Mouse (Mus musculus): ENCODE data around the gene Aldh3b2. TPM values are rescaled to one million over a fixed set of nuclear protein-coding genes. Genes with fewer than 3 reads are reported as not detected.

Gene Aldh3b2
- 1 to 10 TPM in 1 of 2 experiments, under 1 TPM in 1; 0.88 to 1.7 TPM for total RNA-seq (2021)
- long read RNA-seq, experiment 1, transcript Aldh3b2-201 (10 exons, 2,142 nt), result major isoform, 14 of 14 reads
- long read RNA-seq, experiment 1, partial matches to known transcripts, result 0 of 14 reads
- long read RNA-seq, experiment 1, other reads (novel, unspliced or antisense), result 0 of 14 reads
- long read RNA-seq, experiment 2, partial matches to known transcripts, result 0 of 3 reads
- long read RNA-seq, experiment 2, other reads (novel, unspliced or antisense), result 0 of 3 reads

DNA sequence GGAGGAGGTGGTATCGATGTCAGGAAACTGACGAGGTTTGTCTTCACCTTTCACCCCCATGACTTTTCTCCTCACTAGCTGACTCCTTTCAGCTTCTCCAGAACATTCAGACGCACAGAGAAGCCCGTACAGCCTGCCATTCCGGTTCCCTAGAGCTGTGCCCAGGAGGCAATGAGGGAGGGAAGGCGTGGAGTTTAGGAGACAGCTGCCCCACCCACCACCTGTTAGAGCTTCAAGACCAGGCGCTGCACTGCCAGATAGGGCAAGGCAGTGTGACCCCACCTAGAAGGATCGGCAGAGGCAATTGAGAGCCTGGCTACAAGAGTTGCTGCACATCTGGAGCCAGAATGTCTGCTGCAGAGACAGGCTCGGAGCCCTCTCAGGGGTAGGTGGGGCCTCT lies at the start of gene Aldh3b2:
Aldh3b2 (plus strand) TSS at position 100 of the 400 bp plus-strand sequence.
- DNase-seq (ENCODE audit: low spot score in 2 of 2), result no peak

DNA sequence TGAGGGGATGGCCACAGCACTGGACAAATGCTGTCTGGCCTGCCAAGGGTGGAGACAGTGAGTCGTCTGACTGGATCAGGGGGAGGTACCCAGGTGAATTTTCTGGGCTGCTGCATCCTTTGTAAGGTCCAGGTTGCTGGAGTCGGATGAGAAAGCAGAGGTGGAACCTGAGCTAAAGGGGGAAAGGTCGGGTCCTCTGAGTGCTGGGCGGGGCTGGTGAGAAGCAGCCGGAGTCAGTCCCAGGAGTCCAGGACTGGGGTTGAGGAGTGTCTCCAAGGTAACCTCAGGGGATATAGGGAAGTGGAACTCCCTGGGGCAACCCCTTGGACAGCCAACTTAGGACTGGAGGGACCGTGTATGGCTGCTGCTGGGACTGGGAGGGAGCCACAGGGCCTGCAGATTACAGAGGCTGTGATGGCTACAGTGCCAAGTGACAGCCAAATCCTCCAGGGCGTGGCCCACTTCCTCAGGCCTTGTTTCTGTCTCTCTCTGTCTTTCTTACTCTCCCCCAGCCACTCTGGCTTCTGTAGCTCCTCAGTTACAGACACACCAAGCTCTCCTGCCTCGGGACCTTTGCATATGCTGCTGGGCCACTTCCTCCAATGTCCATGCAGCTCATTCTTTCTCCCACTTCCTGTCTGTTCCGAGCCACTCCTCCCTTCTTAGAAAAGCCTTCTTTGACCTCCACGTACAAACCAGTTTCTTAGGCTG lies 49.3 kb upstream of the Aldh3b2 start:
- no peak for DNase-seq (ENCODE audit: low spot score in 2 of 2)

DNA sequence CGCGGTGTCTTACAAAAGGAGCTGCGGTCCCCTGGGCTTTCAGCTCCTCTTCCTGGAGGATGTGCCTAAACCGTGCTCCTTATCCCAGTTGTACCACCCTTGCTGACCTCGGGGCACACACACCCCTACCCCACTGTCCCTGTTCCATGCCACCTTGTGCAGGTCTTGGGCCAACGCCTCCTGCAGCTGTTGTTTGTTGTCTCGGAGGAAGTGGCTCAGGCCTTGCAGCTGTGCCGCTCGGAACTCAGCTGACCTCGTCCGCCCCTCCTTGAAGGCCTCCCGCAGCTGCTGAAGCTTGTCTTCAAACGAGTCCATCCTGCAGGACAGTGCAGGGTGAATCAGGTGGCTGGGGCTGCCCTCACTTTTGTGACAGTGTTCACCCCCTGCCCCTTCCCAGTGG lies 48.5 kb upstream of the Aldh3b2 start:
- DNase-seq (ENCODE audit: low spot score in 2 of 2), result peak in 1 of 2 experiments; percentile 78

DNA sequence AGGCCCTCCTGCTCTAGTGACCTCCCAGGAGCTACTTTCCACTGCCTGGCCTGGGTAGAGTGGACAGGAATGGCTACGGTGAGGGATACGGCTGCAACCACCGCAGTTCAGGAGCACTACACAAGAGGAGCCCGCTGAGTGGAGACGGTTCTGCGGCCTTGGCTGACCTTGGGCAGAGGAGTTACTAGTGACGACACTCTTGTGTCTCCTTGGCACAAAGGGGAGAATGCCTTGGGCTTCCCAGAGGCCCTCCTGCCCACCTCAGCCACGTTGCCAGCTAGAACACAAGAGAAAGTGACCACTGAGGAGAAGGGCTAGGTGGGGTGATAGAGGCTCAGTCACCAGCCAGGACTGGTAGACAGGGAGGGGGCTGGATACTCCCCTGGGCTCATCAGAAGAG lies 47.9 kb upstream of the Aldh3b2 start:
- no peak for DNase-seq (ENCODE audit: low spot score in 2 of 2)

DNA sequence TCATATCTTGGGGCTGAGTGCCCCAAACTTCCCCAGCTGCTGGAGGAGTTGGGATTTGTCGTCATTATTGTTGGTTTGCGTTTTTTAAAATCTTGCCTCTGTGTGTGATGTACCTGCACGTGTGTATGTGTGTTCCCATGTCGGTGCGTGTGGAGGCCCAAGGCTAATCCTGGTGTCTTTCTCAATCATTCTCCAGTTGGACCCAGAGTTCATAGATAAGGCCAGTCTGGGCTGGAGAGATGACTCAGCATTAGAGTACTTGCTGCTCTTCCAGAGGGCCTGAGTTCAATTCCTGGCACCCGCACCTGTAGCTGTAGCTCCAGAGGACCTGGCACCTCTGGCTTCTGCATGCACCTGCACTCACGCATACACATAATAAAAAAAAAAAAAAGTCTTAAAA lies 47.3 kb upstream of the Aldh3b2 start:
- DNase-seq (ENCODE audit: low spot score in 2 of 2), result no peak

DNA sequence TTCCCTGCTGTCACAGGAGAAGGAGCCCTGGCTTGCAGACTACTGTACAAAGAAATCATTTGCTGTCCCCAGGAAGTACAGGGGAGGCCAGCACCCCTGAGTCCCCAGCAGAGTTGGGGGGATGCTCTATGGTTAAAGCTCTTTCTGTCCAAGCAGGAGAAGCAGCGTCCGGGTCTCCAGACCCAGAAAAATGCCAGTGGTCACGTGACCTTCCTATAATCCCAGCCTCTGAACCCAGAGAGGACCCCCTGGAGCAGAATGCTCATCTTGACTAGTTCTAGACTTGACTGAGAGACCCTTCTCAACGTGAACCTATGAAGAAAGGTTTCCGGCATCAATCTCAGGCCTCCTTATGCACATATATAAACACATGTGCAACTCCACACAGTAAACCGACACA lies 46.3 kb upstream of the Aldh3b2 start:
- no peak for DNase-seq (ENCODE audit: low spot score in 2 of 2)

DNA sequence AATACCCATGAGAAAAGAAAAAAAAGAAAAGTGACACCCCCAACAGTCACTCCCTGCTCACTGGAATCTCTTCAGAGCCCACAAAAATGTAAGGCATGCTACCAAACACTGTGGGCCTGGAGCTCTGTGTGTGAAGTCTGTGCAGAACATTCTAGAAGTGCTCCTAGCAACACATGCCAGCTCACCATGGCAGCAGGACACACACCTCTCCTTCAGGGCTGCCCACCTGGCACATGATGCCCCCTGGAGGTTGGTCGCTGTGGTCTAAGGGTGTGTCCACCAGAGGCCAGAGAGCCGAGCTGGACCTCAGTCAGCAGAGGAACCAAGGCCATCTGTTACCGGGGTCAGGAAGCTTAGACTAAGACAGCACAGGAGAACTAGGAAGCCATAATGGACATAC lies 45.8 kb upstream of the Aldh3b2 start:
- no peak for DNase-seq (ENCODE audit: low spot score in 2 of 2)

DNA sequence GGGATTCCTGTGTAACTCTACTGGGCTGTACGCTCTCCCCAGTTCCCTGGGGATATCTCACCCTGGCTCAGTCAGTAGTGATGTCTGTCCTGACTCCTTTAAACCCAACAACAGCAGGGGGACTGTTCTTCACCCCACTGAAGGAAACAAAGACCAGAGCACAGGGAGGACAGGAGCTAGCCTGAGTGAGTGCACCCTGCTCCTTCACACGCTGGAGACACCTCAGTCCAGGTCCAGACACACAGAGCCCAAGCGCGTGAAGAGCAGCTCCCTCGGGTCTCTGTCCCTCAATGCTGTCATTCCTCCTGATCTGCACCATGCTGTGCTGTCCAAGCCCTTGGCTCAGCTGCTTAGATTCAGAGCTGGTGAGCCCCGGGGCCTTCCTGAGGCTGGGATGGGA lies 45.4 kb upstream of the Aldh3b2 start:
- no peak for DNase-seq (ENCODE audit: low spot score in 2 of 2)

DNA sequence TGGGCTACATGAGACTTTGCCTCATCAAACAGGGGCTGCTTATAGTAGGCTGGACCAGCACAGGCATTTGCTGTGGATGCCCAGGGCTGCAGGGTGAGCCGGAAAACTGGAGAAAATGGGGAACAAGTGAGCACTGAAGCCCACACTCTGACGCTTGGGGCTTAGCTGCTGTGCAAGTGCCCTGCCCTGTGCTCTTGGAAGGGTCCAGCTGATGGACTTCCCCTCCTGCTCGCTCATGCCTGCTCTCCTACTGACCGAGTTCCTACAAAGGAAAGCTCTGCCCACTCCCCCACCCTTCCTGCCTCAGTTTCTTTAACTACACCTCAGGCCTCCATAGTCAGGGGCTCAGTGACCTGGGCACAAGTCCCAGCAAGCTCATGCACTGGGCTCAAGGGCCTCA lies 44.1 kb upstream of the Aldh3b2 start:
- DNase-seq (ENCODE audit: low spot score in 2 of 2), result no peak

DNA sequence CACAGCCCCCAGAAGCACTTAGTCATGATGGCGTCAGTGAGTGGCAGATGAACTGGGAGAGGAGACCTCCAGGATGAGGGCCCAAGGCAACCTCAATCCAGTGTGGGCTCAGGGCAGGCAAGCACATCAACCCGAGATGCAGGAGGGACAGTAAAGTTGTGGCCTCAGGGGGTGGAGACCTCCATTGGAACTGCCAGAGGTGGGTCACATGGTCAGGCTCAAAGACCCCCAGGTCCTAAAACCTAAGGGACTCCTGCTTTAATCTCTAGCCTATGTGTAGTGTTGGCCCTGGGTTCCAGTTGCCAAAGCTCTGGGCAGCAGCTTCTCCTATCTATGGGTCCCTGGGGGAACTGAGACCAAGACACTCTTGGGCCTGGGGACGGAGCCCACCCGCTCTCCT lies 43.3 kb upstream of the Aldh3b2 start:
- no peak for DNase-seq (ENCODE audit: low spot score in 2 of 2)

DNA sequence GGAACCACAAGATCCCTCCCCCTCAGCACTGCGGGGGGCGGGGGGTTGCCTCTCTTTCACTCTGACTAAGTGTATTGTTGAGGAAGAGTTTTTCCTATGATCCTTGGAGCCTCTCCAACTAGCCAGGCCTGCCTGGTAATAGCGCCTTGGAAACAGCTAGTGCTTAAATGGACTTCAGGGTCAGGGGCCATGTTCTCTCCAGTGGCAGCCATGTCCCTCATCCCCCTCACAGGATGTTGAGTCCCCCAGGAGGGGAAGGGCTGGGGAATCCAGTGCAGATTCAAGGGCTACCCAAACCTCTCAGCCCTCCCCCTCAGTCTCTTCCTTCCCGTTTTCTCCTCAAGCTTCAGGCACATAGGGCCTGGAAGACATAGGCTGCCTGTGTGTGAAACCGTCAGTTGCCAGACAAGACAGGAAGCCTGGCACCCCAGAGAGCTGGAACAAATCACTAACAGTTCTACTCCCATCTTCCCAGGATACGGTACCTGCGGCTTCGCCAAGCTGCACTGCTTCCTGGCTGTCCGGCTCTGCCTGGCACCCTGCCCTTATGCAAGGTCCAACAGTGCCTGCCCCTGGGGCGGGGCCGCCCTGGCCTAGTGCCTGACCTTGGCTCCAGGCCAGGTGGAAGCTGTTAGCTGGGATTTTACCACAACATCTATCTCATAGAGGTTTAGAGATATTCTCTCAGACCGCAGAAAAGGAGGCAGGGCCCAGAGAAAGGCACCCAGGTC lies 42.8 kb upstream of the Aldh3b2 start, which contains the start of gene Aldh3b1:
Aldh3b1 (minus strand) TSS at position 598 of the 731 bp plus-strand sequence.
- peak; percentile 87 to 88 for DNase-seq (ENCODE audit: low spot score in 2 of 2)

DNA sequence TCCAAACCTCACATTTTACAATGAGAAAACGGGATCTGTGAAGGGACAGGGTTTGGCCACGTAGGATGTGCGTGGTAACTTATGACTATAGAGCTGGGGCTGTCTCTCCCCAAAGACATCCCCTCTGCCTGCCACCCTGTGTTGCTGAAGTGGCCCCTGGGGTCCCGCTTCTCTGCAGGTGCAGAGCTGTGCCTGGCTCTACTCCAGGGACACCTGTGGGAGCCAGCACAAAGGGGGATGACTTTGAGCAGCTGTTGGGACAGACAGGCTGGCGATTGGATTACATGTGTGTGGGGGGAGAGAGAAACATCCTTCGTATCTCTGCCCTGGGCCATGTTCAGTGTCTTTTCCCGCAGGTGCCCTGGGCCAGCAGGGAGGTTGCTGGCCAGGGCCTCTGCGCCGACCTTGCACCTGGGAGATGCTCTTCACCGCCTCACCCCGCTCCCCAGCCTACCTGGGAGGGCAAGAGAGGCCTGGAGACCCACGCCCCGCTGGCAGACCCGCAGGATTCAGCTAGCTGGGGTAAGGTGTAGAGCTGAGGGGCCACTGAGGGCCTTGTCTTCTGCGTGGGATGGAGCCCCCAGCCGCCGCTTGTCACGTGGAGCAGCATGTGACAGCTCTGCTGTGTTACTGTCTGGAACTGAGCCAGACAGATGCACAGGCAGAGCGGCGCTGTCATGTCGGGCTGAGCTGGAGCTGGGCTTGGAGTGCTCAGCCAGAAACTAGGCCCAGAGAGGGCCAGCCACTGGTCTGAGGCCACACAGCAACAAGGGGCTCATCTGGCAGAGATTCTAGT lies 41.7 kb upstream of the Aldh3b2 start:
- no peak for DNase-seq (ENCODE audit: low spot score in 2 of 2)

DNA sequence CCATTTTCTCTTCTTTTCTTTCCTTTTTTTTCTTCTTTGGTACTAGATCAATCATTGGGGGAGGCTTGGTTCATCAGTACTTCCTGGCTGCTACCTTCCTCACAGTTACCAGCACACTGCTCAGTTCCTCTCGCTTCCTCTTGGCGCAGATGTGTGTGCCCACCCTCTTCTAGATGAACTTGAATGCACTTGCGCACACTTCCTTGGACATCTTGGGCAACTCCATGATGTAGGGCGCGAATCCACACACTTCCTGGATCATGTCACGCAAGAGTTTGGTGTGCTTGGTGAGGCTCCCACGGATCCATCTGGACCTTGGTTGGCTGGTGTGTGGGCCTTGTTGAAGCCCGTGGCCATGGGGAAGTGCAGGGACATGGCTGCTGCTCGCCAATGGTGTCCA lies 40.4 kb upstream of the Aldh3b2 start:
- no peak for DNase-seq (ENCODE audit: low spot score in 2 of 2)

DNA sequence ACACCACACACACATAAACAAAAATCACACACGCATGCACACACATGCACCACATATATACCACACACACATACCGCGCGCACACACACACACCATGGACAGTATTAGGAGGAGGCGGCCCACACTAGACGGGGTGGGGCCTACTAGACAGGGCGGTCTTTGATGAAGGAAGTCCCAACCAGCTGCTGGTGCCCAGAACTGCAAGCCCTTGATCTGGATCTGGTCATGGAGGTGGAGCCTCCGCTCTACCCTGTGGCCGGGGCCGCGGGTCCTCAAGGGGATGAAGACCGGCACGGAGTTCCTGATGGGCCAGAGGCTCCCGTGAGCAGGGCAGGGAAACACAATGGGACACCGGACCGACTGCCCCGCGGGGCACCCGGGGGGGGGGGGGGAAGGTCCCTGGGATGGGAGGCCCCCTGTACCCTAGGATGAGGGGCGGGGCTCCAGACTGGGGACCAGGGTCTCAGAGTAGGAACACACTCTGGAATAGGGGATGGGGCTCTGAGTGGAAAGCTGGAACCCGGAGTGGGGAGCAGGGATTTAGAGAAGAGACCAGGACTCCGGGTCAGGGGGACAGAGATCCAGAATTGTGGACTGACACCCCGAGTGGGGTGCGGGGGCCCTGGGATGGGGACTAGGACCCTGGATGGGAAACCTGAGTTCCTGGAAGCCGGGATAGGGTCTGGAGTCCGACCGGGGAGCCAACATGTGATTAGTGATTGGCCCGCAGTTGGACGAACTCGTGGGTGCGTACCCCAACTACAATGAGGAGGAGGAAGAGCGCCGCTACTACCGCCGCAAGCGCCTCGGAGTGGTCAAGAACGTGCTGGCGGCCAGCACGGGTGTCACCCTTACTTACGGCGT lies 36.9 kb upstream of the Aldh3b2 start, which contains the start of gene Unc93b1:
Unc93b1 (plus strand) TSS at position 155 of the 864 bp plus-strand sequence.
- peak in 1 of 2 experiments; percentile 69 for DNase-seq (ENCODE audit: low spot score in 2 of 2)

DNA sequence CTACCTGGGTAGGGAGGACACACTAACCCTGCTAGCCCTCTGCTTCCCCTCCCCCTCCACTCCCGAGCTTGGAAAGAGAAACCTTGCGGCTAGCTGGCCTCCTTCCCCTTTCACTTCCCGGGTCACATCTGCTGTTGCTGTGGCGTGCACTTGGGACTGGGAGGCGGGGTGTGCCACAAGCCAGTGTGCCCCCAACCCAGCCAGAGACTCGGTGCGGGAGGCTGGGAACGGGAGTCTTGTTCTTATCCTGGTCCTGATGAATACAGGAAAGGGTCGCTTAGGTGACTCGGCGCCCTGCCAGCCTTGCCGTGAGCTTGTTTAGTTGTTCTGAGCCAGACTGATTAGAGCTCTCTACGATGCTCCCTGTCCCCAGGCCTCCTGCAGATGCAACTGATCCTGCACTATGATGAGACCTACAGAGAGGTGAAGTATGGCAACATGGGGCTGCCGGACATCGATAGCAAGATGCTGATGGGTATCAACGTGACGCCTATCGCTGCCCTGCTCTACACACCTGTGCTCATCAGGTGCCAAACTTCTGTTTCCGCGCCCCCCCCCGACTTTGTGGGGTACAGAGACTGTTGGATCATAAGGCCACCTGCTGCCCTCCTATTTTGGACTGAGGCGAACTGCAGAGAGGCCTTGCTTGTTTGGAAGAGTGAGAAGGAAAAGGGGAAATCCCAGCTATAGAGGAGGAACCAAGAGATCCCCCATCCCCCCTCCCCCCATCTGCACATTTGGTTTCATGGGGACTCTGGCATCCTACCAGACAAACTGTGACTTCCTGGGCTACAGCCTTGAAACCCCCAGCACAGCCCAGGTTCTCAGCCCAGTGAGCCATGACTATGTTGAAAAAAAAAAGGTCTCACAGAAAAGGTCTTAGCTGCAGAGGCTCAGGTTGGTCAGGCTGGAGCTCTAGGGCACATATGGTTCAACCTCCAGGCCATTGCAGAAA lies 36.0 kb upstream of the Aldh3b2 start:
- peak in 1 of 2 experiments; percentile 61 for DNase-seq (ENCODE audit: low spot score in 2 of 2)

DNA sequence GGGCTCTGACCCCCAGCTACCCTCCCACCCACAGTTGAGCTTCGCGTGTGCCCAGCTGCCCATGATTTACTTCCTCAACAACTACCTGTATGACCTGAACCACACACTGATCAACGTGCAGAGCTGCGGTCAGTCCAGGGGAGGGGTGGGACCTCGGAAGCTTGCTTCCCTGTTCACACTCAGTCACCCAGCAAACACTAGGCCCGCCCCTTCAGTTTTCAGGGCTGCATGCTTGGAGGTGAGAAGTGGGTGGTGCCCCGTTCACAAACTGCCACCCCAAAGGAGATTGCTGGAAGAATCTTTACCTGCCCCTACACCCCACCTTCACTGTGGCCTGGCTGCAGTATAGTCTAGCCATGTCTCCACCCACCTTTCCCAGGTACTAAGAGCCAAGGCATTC lies 29.8 kb upstream of the Aldh3b2 start:
- DNase-seq (ENCODE audit: low spot score in 2 of 2), result no peak

DNA sequence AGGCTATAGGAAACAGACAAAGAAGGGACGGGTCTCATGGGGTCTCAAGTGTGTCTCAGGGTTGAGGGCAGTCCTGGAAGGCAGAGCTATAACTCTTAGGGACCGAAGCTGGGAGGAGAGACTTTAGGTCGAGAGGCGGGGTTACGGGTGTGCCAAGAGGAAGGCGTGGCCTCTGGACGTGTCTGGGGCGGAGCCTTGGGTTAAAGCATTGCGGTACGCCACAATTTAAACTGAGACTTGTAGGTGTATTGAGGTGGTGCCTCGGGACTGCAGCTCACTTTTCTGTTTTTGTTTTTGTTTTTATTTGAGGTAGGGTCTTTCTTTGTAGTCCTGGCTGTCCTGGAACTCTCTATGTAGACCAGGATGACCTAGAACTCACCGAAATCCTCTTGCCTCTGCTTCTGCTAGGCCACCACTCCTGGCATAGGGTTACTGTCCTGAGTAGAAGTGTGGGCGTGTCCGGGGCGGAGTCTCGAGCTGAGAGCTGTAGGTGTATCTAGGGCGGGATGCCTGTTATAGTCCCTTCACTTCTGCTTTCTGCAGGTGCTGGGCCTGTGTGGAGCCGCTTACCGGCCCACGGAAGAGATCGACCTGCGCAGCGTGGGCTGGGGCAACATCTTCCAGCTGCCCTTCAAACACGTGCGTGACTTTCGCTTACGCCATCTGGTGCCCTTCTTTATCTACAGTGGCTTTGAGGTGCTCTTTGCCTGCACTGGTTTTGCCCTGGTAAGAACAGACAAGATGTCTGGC lies 29.0 kb upstream of the Aldh3b2 start:
- DNase-seq (ENCODE audit: low spot score in 2 of 2), result no peak

DNA sequence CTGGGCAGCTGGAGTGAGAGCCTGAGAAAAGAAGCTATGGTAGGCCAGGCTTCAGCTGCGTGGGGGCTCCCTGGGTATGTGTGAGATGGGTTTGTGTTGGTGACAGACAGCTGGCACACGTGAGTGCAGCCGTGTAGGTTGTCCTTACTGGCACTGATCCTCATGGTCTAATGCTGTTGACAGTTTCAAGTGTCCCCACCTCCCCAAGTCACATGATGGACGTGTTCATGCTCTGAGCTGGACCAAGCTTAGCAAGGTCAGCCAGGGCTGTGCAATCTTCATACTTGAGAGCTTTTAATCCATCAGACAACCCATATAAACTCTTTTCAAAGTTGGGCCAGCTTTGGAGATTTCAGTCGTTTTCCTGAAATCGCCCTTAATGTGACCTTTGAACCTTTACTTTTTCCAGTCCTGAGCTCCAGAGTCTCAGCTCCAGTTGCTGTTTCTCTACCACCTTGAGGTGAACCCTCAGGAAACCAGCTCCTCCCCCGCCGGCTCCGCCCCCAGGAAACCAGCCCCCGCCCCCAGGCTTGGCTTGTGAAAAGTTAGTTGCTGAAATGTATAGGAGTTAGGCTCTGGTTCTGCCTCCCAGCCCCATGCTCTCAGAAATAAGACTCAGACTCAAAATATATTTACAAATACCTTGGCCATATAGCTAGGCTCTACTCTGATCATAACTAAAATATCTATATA lies 26.1 kb upstream of the Aldh3b2 start:
- DNase-seq (ENCODE audit: low spot score in 2 of 2), result no peak
